Mouse (Mus musculus) brown adipose tissue, adult 24 weeks (tissue): Measurements from ENCODE around the gene Atp6v1f. TPM values are rescaled to one million over a fixed set of nuclear protein-coding genes. Genes with fewer than 3 reads are reported as not detected.
A peak's percentile ranks its signal among the peaks of the same experiment; 100 is the strongest.

ENCODE experiments used
- H3K27ac ChIP-seq: fragments of 200-500 bp; replicated peaks from 2 replicates; pipeline ENCODE4 v1.5.1; 2012; ENCODE audit warnings: low read depth, mild to moderate bottlenecking, low read length
- H3K4me1 ChIP-seq: fragments of 200-500 bp; 2 replicates; pipeline ENCODE4 v1.6.1; 2012; ENCODE audit warnings: low read length, mixed read lengths; ENCODE audit not compliant: control insufficient read depth, insufficient read depth, insufficient read length
- H3K4me3 ChIP-seq: fragments of 200-500 bp; 2 replicates; pipeline ENCODE4 v1.5.1; 2012; ENCODE audit warnings: low read depth, mild to moderate bottlenecking, low read length, moderate library complexity; ENCODE audit not compliant: insufficient read depth
- polyA plus RNA-seq: library from polyadenylated mRNA; stranded (reverse); fragments of >200 nt; gene quantifications from 2 replicates; pipeline ENCODE4 v1.2.4, GENCODE M21; 2012; ENCODE audit not compliant: missing spikeins, insufficient read depth, insufficient read length

Gene Atp6v1f
- polyA plus RNA-seq, 1 experiment, result 255 TPM

DNA sequence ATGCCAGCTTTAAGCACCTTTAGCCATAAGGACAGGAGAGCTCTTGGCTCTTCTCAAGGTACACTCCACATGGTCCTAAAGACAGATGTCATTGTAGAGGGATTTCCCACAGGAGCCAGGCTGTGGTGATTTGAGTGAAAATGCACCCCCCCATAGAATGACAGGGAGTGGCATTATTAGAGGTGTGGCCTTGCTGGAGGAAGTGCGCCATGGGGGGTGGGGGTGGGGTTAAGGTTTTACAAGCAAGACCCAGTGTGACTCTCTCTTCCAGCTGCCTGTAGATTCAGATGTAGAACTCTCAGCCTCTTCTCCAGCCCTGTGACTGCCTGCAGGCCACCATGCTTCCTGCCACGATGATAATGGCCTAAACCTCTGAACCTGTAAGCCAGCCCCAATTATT lies 18.4 kb downstream of the Atp6v1f start:
- H3K4me3 ChIP-seq, result no peak overlapping the region
- no peaks in the 10 kb centered on the region; the same call in 1 of the 2 replicates for H3K4me1 ChIP-seq
- H3K27ac ChIP-seq, result no peak overlapping the region

DNA sequence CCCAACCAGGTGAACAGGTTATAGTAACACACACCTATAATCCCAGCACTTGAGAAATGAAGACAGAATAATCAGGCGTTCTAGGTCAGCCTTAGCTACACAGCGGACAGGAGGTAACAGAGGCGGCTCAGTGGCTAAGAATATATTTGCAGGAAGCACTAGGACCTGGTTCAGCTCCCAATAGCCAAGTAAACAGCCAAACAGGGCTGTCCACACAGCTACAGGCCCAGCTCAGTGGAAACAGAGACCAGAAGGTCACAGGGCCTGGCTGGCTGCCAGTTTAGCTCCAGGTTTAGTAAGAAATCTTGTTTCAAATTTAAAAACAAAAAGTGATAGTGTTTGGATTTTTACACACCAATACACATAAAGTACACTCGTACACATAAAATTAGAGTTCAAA lies 26.6 kb downstream of the Atp6v1f start:
- no peaks in the 10 kb centered on the region for H3K4me1 ChIP-seq
- no peak overlapping the region for H3K27ac ChIP-seq
- no peak overlapping the region for H3K4me3 ChIP-seq

DNA sequence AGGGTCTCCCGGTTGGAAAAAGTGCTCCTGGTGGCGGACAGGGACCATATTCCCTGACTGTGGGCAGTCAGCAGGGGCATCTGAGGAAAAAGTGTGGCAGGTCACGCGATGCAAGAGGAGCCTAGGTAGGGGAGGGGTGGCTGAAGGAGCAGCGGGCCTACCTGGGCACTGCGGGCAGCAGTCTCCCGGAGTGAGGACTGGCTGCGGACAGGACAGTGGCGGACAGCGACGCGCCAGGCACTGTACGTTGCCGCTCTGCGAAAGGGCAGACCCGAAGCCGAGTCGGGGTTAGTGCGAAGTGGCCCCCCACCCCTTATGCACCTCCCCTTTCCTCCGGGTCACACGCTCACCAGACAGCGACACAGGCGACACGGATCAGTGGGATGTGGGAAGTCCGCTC lies 28.8 kb downstream of the Atp6v1f start:
- Histone ChIP-seq H3K4me3 (no peak overlapping the region), H3K4me1 (no peaks in the 10 kb centered on the region), H3K27ac (no peak overlapping the region)

DNA sequence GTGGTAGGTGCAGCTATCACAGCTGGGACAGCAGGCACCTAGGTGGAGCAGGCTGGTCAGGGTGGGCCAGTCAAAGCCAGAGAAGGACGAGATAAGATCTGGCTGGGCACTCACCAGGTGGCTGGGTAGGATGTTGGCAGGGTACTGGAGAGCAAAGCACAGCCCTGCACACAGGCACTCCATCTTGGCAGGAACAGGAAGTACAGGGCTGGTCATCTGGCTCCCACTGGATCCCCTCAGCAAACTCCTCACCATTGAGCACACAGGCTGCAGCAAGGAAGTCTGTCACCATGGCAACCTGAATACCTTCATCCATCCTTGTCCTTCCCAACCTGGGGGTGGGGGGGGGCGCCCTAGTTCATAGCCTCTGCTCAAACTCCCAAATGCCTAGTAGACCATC lies 30.3 kb downstream of the Atp6v1f start:
- H3K27ac ChIP-seq, result no peak overlapping the region
- no peaks in the 10 kb centered on the region for H3K4me1 ChIP-seq
- no peak overlapping the region for H3K4me3 ChIP-seq

DNA sequence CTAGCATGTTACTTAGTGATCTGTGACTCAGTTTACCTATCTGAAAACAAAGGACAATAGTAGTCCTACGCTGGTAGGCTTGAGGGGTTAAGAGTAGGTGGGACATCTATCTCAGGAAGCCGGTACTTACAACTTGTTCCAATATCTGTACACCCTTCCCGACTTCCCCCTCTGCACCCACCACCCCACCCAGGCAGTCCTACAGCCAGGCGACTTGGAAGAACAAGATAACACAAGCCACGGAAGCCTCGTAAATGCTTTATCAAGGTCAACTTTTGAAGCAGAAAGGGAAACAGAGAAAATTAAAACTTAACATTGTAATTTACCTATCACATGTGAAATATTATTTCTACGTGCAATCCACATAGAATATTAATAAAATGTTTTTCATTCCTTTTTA lies 32.7 kb downstream of the Atp6v1f start:
- H3K4me1 ChIP-seq, result no peaks in the 10 kb centered on the region
- H3K4me3 ChIP-seq, result no peak overlapping the region
- no peak overlapping the region for H3K27ac ChIP-seq

DNA sequence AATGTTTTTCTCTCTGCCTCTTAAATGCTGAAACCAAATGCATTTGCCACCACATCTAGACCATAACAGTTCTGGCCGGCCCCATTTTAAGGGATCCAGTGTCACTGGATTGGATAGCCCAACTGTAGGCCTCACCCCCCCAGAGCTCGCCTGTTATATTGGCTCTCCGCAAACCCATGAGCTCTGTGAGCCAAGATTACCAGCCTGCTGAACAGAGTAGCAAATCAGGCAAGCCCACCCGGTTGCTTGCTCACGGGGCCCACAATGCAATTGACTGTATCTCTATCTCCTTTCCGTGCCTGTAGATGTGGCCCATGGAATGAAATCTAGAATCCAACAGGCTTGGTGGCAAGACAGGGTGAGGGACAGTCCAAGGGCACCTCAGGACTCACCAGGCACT lies 33.3 kb downstream of the Atp6v1f start:
- Histone ChIP-seq H3K4me3 (no peak overlapping the region), H3K4me1 (no peaks in the 10 kb centered on the region), H3K27ac (no peak overlapping the region)

DNA sequence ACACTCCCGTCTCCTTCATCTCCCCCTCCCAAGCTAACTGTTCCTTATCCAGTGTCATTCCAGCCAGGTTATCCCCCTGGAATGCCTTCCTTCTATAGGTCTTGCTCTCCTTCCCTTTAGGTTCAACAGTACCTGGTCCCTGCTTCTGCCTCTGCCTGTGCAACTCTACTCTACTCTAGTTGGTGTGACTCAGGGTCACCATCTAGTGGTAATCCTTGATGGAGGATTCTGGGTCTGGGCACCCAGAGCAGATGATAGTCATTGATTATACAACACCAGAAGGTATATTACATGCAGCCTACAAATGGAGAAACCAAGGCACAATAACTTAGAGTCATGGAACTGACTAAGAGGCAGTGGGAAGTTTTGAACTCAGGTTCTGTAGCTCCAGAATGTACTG lies 34.1 kb downstream of the Atp6v1f start:
- Histone ChIP-seq H3K27ac (no peak overlapping the region), H3K4me1 (no peaks in the 10 kb centered on the region), H3K4me3 (no peak overlapping the region)

DNA sequence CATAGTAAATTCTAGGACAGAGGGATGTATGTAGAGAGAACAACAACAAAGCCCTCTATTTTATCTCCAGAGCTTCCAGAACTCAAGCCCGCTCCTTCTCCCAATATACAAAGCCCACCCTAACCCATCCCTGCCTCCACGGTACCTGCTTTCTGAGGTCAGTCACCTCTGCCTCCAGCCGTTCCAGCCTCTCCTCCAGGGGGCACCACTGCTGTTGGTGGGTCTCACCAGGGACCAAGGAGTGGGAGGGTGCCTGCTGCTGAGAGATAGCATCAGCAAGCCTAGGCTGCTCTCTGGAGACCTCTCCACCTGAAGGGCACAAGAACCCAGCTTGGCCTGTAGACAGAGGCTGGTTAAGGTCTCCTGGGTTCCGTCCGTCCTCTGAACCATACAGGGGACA lies 38.0 kb downstream of the Atp6v1f start:
- no peaks in the 10 kb centered on the region for H3K4me1 ChIP-seq
- H3K4me3 ChIP-seq, result no peak overlapping the region
- H3K27ac ChIP-seq, result no peak overlapping the region

DNA sequence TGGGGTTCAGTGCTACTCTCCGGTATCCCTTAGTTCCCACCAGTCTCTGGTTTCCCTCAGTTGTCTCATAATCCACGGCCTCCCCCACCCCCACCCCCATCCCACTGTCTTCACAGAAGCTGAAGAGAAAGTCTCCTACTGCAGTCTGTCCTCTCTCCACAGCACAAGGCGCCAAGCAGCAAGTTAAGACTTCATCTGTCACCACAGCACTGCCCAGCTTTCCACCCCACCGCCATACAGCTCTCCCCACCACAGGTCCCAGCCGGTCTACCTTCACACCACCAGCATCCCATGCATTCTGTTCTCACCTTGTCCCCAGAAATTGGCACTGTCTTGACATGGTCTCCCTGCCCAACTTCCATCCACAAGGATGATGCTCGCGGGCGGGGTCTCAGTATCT lies 39.3 kb downstream of the Atp6v1f start:
- H3K4me3 ChIP-seq, result 0 out of 2 replicates have a peak overlapping the region, but pooled peaks have one; percentile 13
- no peak overlapping the region for H3K27ac ChIP-seq
- no peaks in the 10 kb centered on the region for H3K4me1 ChIP-seq

DNA sequence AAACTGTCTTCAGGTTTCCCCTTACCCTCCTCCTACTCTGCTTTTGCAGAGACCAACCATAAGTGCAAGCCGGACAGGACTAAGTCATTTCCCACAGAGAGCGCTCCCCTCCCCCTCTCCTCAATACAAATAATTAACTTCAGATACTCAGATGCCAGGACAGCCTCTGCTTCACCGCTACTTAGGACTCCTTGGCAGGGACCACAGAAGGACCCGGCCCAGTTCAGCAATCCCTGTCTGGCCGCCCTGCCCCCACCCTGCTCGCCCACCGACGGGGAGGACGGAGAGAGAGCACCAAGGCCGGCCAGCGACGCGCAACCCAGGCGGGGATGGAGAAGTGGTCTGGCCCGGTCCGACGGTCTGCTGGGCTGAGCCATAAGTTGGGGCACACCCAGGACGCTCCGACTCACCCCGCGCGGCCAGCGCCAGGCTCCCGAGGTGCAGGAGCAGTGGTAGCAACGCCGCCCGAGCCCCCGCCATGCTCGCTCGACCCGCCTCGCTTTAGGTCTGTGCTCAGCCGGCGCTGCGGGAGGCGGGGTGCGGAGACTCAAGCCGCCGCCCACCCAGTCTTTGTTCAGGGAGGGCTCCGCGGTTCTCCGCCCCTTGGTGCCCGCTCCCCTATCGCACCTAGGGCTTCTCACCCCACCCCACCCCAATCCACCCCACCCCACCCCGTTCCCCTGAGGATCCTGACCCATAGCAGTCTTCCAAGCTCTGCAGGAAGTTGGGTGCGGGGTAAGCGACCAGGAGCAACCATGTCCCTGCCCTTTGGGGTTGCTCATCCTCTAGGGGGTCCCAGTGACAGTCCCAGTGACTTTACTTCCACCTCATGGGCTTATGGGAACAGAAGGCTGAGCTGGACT lies 40.2 kb downstream of the Atp6v1f start, which contains the start of gene Kcp:
Gene Kcp (minus strand): TSS at position 506 of the 863 bp plus-strand sequence.
- Histone ChIP-seq H3K27ac (no peak within 1 kb of the TSS), H3K4me3 (peak within 1 kb of the TSS; percentile 46; the same call in 1 of the 2 replicates), H3K4me1 (no peaks in the 10 kb centered on the region)

DNA sequence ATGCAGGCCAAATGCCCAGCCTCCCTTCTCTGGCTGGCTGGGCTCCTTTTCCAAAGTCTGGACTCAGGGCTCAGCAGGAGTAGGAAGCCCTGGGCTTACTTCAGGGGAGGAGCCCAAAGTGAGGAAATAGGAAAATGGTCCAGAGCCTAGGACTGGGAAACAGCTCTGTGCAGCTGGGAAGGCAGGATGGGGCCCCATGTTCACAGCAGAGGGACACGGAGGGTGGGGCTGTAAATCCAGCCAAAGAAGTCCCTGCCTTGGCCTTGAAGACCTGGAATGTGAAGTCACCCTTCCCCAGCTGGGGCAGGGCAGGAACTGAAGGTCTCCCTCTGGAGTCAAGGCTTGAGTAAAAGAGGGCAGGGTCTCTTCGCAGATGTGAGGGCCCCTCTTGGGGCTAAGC lies 41.6 kb downstream of the Atp6v1f start:
- no peak overlapping the region for H3K27ac ChIP-seq
- no peaks in the 10 kb centered on the region for H3K4me1 ChIP-seq
- no peak overlapping the region for H3K4me3 ChIP-seq

DNA sequence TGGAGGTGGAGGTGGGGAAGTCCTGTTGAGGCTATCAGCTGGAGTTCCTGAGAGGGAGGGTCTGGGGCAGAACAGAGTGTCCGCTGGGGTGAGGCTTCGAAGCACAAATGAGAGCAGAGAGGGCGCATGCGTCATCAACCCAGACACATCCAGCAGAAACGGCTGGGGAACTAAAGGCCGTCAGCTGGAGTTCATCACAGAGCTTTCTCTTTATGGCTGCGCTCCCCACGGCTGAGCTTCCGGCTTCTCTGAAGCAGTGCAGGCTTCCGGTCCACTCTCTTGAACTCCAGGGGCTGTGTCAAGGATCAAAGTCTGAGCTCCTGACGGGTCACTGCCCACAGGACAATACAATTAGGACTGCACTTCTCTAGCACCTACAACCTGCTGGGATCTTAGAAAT lies 45.8 kb downstream of the Atp6v1f start:
- H3K4me3 ChIP-seq, result no peak overlapping the region
- H3K27ac ChIP-seq, result no peak overlapping the region
- H3K4me1 ChIP-seq, result no peaks in the 10 kb centered on the region

DNA sequence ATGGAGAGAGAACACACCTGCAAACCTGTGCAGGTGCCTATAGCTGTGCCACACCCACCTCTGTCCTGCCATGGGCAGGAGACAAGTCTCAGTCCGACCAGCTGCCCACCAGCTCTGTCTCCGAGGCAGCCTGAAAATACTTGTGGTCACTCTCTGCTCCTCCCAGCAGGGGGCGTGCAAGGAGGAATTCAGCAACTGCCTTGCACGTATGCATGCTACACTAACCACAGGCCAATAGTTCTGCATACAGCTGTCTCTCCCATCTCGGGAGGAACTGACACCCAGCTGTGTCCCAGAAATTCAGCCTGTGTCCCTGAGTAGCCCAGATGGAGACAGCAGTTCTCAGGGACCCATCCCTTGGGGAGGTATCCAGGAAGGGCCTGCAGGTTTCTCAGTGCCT lies 49.6 kb downstream of the Atp6v1f start:
- Histone ChIP-seq H3K4me1 (no peaks in the 10 kb centered on the region), H3K4me3 (no peak overlapping the region), H3K27ac (no peak overlapping the region)
